Mouse (Mus musculus) skeletal muscle tissue, adult 2 months (tissue): Measurements from ENCODE around the gene Gm45062.

ENCODE experiments used
- DNase-seq: peaks from one replicate; pipeline ENCODE4 v3.0.0-alpha.2; 2012; ENCODE audit warnings: low read depth, low spot score

Gm45062 gene

DNA sequence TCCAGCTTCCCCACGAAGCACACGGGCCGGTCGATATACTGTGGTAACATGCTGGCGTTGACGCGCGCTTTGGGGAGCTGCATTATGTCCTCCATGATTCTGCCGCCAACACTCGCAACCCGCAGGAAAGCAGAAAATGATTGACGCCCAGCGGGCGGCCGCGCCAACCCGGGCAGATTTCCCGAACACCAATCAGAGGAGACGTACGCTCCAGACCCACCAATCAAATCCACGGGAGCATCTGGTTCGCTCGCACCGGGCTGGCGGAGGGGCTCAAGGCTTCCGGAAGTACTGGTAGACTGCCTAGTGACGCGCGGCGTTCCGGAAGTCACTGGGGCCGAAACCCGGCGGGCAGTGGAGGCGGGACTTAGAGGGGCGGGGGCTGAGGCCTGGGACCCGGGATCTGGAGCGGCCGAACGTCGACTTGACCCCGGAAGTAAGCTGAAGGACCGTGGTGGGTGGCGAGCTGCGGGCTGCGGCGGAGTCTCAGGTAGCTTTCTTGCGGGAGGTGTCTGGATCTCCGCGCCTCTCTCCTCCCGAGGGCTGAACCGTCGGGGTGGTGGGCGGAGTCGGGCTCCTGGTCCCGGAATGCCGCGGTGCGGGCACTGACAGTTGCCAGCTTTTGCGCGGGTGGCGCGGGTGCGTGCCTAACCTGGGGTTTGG is at the start of gene Gm45062, which contains the start of the genes Rpa3 and Umad1:
TSS of gene Gm45062 (plus strand) at position 447 of the 663 bp plus-strand sequence.
TSS of gene Rpa3 (minus strand) at position 170 of the 663 bp plus-strand sequence.
TSS of gene Umad1 (plus strand) at position 285 of the 663 bp plus-strand sequence.
- DNase-seq: peak; percentile 97

DNA sequence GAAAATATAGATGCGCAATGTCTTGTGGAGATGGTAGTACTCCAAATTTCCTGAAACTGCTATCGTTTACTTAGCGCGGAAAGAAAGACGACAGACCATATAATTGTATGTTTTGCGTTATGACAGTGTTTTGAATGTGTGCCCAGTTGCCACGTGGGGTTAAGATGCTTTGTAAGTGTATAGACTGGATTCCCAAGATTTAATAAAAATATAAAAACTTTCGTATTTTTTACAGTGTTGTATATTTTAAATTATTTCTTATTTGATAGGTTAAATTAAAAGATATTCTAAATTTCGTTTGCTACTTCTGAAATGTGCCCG is 49.4 kb upstream of the Gm45062 start:
- DNase-seq: no peak

DNA sequence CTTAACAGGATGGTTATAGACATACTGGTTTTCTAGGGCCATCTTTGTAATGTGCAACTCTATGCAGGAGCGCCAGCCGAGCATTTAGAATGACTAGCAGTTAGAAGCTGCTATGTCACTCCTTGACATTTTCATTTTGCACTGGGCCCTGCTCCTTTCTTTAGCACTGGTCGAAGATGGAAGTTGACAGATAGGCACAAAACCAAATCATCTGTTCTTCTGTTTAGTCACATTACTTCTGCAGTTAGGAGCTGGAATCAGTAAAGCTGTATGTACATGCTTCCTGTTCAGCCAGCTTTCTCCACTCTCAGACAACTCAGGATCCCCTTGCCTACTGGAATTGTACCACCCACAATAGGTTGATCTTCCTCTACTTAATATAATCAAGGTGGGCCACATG is 48.6 kb upstream of the Gm45062 start:
- DNase-seq: no peak

DNA sequence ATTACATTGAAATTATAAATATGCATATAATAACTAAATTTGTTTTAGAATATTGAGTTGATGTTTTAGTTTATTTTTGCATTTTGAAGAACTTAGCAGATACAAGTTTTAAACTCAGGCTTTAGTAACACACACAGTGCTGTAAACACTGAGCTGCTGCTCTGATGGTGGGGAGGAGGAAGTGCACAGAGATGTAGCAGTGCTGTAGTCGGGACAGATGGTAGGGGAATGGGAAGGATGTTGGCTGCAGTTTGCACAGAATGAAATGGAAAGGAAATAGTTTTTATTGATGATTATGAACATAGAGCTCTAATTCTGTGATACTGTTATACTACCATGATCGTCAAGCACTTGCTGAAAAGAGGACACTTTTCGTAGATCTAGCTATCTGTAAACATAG is 32.2 kb upstream of the Gm45062 start:
- DNase-seq: no peak

DNA sequence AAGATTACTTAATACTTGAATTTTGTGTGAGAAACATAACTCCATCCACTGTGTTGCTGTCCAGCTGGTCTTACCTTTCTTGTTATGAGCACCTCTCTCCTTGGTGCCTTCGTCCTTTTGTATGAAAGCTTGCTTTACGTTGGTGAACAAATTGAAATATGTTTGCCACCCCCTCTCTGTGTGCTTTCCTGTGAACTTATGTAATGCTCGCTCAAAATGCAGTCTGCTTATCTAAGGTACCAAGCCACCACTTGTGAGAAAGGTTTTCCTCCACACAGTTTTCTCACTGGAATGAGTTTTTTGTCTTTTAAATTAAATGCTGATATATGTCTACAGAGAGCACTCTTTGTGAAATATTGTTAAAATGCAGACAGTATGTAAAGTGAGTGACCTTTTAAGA is 30.7 kb upstream of the Gm45062 start:
- DNase-seq: no peak

DNA sequence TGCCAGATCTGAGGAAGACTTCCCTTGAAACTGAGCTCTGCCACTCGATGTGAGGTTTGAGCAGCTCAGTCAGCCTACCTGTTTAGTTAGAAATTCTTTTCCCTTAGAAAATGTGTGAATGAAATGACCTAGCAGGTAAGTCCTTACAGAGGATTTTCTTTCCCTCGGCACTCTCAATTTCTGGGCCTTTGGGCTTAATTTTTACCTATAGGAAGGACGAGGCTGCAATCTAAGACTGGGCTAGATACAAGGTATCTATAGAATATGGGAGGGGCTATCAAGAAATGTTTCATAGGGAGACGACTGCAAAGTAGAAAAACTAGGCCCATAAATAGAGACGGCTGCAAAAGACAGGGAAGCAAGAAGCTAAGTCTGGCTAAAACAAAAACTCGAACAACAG is 934 bp upstream of the Gm45062 start:
- no peak for DNase-seq

DNA sequence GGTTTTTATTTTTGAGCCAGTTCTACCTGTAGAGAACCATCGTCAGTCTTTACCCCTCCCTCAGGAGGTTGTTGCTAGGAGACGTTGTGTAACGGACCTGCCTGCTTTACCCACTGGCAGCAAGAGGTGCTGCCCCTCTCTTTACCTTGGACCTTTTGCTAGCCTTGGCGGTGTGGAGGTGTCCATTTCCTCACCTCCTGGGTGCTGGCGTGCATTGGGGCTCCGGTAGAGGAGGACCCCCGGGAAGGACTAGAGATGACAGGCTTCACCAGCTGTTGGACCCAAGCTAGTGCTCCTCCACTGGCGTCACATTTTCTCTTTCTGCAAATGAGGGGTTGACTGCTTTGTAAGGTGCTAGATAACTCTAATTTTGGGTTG is 406 bp downstream of the Gm45062 start:
- no peak for DNase-seq

DNA sequence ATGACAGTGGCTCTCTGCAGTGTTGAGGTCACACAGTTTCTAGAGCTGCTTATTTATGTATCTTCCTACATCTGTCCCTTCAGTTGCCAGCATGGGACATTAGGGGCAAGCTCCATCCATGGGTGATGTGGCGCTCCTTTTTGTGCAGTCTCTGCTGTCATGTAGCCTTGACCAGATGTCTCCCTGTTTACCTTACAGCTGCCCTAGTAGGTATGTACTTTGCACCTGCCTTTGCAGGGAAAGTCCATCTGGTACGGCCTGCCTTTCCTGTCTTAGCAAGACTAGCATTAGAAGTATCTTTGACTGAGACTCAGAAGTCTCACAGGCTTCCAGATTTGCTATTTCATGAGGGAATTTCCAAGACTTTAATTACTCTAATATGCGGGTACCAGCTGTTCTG is 11.8 kb downstream of the Gm45062 start:
- DNase-seq: no peak

DNA sequence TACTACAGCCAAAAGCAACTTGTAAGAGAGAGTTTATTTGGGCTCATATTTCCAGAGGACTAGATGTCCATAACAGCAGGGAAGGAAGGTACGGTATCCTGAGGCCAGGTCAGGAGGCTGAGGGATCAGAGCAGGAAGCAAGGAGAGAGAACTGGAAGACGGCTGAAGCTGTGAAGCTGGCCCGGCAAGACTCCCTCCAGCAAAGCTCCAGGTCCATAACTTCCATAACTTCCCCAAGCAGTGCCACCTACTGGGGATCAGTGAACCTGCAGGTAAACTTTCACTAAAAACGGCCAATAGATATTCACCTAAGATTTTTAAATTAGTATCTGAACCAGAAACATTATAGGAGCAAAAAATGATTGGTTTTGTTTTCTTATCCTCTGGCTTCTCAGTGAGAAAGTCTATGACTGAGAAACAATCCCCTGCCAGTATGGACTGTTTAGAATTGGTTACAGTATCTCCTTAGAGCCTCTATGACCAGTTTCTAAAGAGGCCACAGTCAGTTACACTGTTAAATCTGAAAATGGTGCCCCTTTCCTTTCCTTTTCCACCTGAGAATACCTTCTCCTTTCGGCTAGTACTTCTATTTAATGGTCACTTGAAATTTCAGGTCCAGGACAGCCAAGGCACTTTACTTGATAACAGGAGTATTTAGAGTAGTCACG is 15.3 kb downstream of the Gm45062 start:
- DNase-seq: peak; percentile 22

DNA sequence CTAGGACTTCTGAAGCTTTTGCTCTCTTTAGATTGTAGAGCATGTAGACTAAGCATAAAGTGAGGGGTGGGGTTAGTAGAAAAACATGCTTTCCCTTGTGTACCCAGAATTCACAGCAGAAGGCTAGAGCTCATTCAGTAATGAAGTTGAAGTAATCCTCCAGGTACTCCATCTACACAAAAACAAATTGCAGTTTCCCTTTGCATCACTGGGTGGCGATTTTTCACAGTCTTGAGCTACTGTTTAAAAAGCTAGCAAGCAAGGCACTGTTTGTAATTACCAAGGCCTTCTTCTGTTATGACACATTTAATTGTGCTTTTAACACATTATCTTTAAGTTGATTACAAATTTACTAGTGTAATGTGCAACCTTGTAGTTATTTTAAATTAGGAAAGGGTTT is 15.8 kb downstream of the Gm45062 start:
- peak; percentile 36 for DNase-seq

DNA sequence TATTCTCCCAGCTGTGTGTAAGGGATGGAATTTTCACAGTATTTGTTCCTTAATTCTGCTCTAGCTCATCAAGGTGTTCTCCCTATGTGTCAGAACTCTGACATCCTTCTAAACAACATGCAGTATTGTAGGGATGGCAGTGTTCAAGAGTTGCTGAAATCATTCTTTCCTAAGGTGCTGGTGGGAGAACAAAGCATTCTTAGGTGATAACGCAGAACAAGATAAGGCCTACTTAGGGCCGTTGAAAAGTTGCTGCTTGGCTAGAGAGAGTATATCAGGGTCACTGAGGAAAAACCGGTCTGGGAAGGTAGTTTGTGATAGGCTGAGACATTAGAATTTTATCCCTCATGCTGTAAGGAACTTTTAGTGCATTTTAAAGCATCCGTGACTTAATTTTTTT is 17.2 kb downstream of the Gm45062 start:
- DNase-seq: no peak

DNA sequence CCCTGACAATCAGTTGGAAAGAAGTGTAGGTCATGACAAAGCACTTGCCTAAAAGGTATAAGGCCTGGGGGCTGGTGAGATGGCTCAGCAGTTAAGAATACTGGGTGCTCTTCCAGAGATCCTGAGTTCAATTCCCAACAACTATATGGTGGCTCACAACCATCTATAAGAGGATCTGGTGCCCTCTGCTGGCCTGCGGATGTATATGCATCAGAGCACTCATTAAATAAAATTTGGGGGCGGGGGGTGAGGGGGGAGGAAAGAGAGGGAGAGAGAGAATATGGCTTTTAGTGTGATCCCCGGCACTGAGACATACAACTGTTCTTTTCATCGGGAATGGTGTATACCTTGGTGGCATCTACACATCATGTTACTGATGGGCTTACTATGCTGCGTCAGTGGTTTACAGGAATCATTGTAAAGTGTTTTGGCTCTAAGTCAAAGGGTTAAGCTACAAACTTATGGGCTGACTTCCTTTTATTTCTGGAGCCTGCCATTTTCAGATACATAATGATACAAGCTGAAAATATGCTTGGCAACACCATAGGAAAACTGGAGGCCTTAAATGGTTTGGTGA is 19.3 kb downstream of the Gm45062 start:
- DNase-seq: no peak

DNA sequence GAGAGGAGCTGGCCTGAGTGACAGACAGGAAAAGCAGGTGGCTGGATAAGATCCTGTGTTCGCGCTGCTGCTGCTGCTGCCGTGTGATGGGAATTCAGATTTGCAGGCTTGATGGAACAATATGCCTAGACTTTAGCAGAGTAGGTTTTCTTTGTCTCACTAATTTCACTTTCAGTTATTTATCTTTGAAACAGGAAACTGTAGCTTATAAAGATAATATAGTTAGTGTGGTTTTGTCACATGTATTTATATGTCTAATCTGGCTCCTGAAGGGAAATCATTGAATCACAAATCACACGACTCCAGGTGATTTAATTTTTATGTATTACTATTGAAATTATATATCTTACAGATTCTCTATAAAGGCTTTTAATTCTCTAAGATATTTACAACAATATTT is 24.0 kb downstream of the Gm45062 start:
- no peak for DNase-seq

DNA sequence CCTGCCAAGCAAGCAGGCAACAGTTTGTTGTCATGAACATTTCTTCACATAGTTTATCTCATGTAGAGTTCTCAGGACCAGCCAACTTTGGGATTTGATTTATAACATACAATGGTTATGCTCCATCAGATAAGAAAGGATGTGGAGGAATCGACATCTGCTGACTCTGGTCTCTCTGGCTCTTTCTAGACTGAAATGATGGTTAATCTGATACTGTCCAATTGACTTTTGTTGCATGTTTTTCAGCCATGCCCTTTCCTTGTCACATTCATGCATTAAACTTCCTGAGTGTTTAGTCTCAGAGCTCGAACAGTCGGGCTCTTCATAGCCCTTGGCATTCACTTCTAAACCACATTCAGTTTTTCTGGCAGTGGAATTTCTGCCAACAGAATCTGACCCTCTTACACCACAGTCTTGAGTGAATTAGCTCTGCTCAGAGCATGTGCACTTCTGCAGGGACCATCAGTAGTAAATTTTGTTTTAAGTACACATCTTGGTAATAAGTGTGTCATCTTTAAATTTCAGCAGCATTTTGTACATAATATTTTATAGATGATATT is 26.2 kb downstream of the Gm45062 start:
- no peak for DNase-seq

DNA sequence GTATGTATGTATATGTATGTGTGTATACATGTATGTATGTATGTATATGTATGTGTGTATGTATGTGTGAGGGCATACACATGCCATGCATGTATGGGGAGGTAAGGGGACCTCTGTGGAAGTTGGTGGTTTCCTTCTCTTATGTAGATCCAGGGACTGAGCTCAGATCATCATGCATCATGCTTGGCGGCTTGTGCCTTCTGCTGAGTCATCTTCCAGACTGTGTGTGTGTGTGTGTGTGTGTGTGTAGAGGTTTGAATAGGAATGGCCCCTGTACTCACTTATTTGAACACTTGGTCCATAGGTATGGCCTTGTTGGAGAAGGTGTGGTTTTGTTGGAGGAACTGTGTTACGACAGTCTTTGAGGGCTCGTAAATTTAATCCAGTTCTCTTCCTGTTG is 26.9 kb downstream of the Gm45062 start:
- no peak for DNase-seq

DNA sequence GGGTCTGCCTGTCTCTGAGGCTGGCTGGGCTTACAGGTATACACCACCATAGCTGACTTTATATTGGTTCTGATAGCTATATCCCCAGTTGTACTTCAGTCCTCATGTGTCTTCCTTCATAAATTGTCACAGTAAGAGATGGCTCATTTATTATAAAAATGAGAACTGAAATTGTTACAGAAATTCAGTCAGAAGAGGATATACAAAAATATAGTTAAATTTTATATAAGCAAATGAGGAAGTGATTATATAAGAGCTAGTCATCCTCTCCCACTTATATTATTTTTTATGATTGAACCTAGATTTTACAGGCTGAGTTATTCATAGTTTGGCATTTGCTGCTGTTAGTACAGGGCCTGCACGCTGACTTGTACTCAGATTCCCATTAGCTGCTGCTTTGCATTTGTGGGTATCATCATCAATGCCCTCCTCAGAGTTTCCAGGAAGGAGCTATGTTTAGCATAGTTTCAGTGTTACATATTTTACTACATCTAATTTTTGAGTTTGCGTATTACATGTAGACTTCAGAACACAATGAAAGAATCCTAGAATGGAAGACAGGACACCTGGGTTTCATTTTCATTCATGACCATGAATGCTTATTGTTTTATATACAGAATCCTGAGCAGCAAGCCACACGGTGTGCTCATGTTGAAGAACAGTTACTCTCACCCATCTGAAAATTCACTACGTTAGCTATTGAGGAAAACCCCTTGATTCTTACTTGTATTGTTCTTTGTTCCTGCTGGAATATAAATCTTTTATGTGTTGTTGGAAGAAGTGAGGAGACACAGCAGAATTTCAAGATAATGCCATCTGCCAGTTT is 29.7 kb downstream of the Gm45062 start:
- DNase-seq: no peak

DNA sequence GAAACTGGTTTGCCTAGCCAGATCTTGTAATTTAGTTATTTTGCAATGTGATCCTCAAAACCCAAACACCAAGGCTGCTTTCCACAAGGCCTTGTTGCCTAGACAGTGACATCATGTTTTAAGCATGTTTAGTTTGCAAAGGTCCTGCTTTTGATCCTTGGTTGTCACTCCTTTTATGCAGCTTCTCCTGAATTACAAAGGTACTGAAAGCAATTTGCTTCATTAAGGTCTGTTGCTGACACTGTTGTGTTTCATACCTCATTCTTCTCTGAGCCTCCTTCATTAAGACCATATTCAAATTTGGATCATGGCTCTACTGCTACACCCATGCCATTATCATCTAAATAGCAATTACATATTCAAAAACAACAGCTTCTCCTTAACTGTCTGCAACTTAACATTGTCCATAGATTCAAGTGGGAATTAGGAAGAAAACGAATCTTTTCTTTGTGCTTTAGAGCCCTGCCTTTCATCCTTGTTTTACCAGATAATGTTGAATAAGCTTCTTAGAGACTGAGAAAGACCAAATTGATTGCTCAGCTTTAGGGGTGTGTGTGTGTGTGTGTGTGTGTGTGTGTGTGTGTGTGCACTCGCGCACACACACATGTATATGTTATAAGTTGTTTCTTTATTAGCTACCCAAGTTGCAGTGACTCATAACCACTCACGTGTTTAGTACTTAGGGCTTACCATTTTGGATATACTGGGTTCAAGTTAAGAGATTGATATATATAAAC is 35.0 kb downstream of the Gm45062 start:
- DNase-seq: no peak

DNA sequence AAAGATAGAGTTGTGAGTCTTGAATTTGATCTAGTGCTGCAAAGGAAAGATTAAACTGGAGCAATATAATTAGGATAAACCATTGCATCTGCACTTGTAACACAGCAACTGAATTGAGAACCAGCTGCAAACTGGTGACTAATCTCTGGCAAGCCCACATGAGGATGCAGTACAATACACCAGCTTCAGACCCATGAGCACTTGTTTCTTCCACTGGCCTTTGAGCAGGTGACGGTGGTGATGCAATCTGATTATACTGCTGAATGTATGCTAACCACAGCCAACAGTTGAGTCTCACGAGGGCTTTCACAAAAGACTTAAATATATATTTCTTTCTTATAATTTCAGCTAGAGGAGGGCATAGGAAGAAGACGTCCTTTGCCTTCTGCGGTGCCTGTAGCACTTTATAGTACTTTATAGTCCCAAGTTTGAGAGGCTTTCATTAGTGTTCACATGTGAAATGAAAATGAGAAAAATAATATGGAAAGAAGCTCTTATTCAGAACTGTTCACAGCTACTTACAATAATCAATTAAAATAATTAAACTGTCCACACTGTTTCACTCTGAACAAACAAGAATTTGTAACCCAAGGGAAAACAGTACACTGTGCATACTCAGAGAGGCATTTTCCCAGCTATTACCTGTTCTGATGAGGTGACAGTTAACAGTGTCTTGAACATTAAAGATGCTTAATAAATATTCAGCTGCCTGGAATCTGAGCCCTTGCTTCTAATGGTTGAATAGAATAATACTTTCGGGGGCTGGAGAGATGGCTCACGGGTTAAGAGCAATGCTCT is 40.0 kb downstream of the Gm45062 start:
- no peak for DNase-seq

DNA sequence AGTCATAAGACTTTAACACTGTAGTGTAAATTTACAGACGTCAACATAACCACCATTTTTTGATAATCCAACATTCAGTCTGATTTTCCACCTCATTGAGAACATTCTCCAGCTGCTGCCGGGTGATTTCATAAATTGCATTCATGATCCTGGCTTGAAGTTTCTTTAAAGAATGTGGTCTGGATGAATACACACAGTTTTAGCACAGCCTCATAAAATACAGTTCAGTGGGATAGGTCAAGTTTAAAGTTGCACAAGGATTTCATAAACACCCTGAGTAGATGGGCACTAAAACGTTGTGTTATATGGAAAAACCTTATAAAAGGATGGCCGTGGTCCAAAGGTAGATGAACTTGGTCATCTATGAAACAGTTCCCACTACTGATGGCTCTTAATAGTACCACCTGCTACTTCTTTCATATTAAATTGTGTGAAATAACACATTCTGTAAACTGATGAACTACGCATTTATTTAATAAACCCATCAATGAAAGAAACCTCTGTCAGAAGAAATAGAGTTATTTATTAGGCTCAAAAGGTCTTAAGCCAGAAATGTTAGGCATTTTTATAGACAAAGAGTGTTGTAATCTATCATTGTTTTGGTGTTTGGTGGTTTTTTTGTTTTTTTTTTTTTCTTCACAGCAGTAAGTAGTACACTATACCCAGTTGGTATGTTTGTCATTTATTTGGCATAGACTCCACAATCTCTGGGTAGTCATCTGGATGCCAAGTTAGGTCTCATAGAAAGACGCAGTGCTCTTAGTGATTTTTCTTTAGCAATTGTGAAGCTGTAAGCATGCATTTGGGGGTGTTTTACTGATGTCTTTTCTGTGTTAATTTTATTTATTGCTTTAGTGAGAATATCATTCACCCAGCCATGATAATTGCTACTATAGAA is 48.9 kb downstream of the Gm45062 start:
- no peak for DNase-seq

DNA sequence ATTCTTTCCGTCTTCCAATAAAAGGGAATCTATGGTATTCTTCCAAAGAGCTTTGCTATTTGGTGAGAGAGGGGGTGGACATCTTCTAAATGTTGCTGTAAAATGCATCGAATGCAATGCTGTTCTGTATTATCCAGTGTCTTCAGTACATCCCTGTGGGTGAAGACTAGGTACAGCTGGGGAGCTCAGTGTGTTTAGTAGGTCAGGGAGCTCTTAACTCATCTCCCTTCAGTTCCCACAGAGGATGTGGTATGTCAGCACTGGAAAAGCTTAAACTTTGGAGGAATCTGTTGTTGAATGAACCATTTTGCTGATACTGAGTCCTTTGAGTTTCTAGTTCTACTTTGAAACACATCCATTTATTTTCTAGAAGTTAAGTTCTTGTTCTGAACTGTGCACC is 53.3 kb downstream of the Gm45062 start:
- DNase-seq: no peak
